Mouse (Mus musculus) liver, embryonic 12.5 days (tissue): Measurements from ENCODE around the gene Trim37. TPM values are rescaled to one million over a fixed set of nuclear protein-coding genes. Genes with fewer than 3 reads are reported as not detected.

Source experiments
- ATAC-seq: fragments of 200-750 bp; cut with Nextera tagmentation; 2 replicates; pipeline ENCODE4 v1.8.0; 2017; ENCODE audit warnings: moderate number of reproducible peaks, mild to moderate bottlenecking, moderate library complexity
- H3K27ac ChIP-seq: fragments of 300-500 bp; sonication (generic); 2 replicates; pipeline ENCODE4 v1.5.1; 2016; ENCODE audit warnings: mild to moderate bottlenecking
- H3K27me3 ChIP-seq: fragments of 300-500 bp; sonication (generic); replicated peaks from 2 replicates; pipeline ENCODE4 v1.6.1; 2016; ENCODE audit warnings: mild to moderate bottlenecking, moderate library complexity
- H3K36me3 ChIP-seq: fragments of 300-500 bp; sonication (generic); 2 replicates; pipeline ENCODE4 v1.6.1; 2016; ENCODE audit warnings: mild to moderate bottlenecking, moderate library complexity
- H3K4me1 ChIP-seq: fragments of 300-500 bp; sonication (generic); 2 replicates; pipeline ENCODE4 v1.6.1; 2016
- H3K4me2 ChIP-seq: fragments of 300-500 bp; sonication (generic); 2 replicates; pipeline ENCODE4 v1.6.1; 2016; ENCODE audit warnings: mild to moderate bottlenecking, moderate library complexity
- H3K4me3 ChIP-seq: fragments of 300-500 bp; sonication (generic); 2 replicates; pipeline ENCODE4 v1.5.1; 2016; ENCODE audit warnings: mild to moderate bottlenecking, moderate library complexity
- H3K9ac ChIP-seq: fragments of 300-500 bp; sonication (generic); 2 replicates; pipeline ENCODE4 v1.6.1; 2016; ENCODE audit warnings: mild to moderate bottlenecking, moderate library complexity
- H3K9me3 ChIP-seq: fragments of 300-500 bp; sonication (generic); replicated peaks from 2 replicates; pipeline ENCODE4 v1.6.1; 2016; ENCODE audit warnings: mild to moderate bottlenecking, moderate library complexity
- WGBS: fragments of 180-500 bp; shearing (Covaris S2); methylation state at CpG from one replicate; pipeline ENCODE4 v1.1.7; 2016; ENCODE audit not compliant: insufficient replicate concordance; 5-methylcytosine and 5-hydroxymethylcytosine counted together
- polyA plus RNA-seq: library from polyadenylated mRNA; unstranded; fragments of >200 nt; fragmentation: Nextera tagmentation; extraction: Ambion mirVana; gene quantifications from 2 replicates; pipeline ENCODE4 v1.2.1, GENCODE M21; 2016

Trim37 gene
- polyA plus RNA-seq, result 35.8 and 37.0 TPM in 2 replicates

- under 1% methylated on average over 74 of the region's 105 CpGs for WGBS
Measured at GRCm38 (mm10) chr11:87126824-87127816, at the start of gene Trim37. Gene Trim37 (plus strand): TSS chr11:87127077.

GRCm38 (mm10) chr11:87083712-87084111, 43.2 kb upstream of the Trim37 start:
- peaks cover 42% of the 10 kb centered on the region for H3K4me1 ChIP-seq
- no peak overlapping the region for H3K4me3 ChIP-seq
- peaks cover 65% of the 10 kb centered on the region for H3K36me3 ChIP-seq
- no peaks in the 10 kb centered on the region for H3K9me3 ChIP-seq
- H3K27me3 ChIP-seq, result no peaks in the 10 kb centered on the region
- 64% methylated on average over 1 of the region's 1 CpGs for WGBS
- no peak for ATAC-seq
- peak overlapping the region; percentile 5; the same call in 1 of the 2 replicates for H3K4me2 ChIP-seq
- H3K9ac ChIP-seq, result no peak overlapping the region
- H3K27ac ChIP-seq, result no peak overlapping the region

More at GRCm38 (mm10) chr11:87126824-87127816, at the start of gene Trim37:
- Histone ChIP-seq H3K9ac (peak within 1 kb of the TSS; percentile 95), H3K36me3 (peaks cover 47% of the 10 kb centered on the region), H3K4me2 (peak within 1 kb of the TSS; percentile 87), H3K27ac (peak within 1 kb of the TSS; percentile 97), H3K4me3 (peak within 1 kb of the TSS; percentile 97), H3K9me3 (no peaks in the 10 kb centered on the region), H3K27me3 (no peaks in the 10 kb centered on the region), H3K4me1 (peaks cover 31% of the 10 kb centered on the region)
- peak; percentile 92 for ATAC-seq

GRCm38 (mm10) chr11:87085461-87085860, 41.4 kb upstream of the Trim37 start:
- 77% methylated on average over 13 of the region's 13 CpGs for WGBS
- peak overlapping the region; percentile 81 for H3K4me2 ChIP-seq
- no peaks in the 10 kb centered on the region for H3K9me3 ChIP-seq
- peak overlapping the region; percentile 86 for H3K4me3 ChIP-seq
- H3K4me1 ChIP-seq, result peaks cover 38% of the 10 kb centered on the region
- H3K27me3 ChIP-seq, result no peaks in the 10 kb centered on the region
- H3K9ac ChIP-seq, result peak overlapping the region; percentile 88
- no peak for ATAC-seq
- no peak overlapping the region for H3K27ac ChIP-seq
- peaks cover 59% of the 10 kb centered on the region for H3K36me3 ChIP-seq

GRCm38 (mm10) chr11:87086290-87086984, 40.4 kb upstream of the Trim37 start, which contains the start of gene Smg8:
Gene Smg8 (minus strand): TSS chr11:87086774.
- H3K36me3 ChIP-seq, result peaks cover 59% of the 10 kb centered on the region
- peak within 1 kb of the TSS; percentile 81 for H3K4me2 ChIP-seq
- peaks cover 38% of the 10 kb centered on the region for H3K4me1 ChIP-seq
- H3K27me3 ChIP-seq, result no peaks in the 10 kb centered on the region
- ATAC-seq, result peak; percentile 89
- WGBS, result under 1% methylated on average over 43 of the region's 43 CpGs
- H3K4me3 ChIP-seq, result peak within 1 kb of the TSS; percentile 86
- H3K9ac ChIP-seq, result peak within 1 kb of the TSS; percentile 88
- no peaks in the 10 kb centered on the region for H3K9me3 ChIP-seq
- H3K27ac ChIP-seq, result peak within 1 kb of the TSS; percentile 75

- H3K27me3 ChIP-seq, result no peaks in the 10 kb centered on the region
- peak; percentile 52; the same call in 1 of the 2 replicates for ATAC-seq
Measured at GRCm38 (mm10) chr11:87087142-87087541, 39.7 kb upstream of the Trim37 start.

GRCm38 (mm10) chr11:87108409-87108754, 18.5 kb upstream of the Trim37 start, which contains the start of gene Prr11:
Gene Prr11 (minus strand): TSS chr11:87108708.
- Histone ChIP-seq H3K9me3 (no peaks in the 10 kb centered on the region), H3K9ac (peak within 1 kb of the TSS; percentile 96), H3K4me1 (peaks cover 28% of the 10 kb centered on the region), H3K27ac (peak within 1 kb of the TSS; percentile 91), H3K4me3 (peak within 1 kb of the TSS; percentile 91), H3K27me3 (no peaks in the 10 kb centered on the region), H3K4me2 (peak within 1 kb of the TSS; percentile 72), H3K36me3 (peaks cover 55% of the 10 kb centered on the region)
- no peak for ATAC-seq
- under 1% methylated on average over 14 of the region's 14 CpGs for WGBS

More at GRCm38 (mm10) chr11:87087142-87087541, 39.7 kb upstream of the Trim37 start:
- WGBS, result 21% methylated on average over 2 of the region's 2 CpGs
- H3K9ac ChIP-seq, result peak overlapping the region; percentile 88
- H3K27ac ChIP-seq, result peak overlapping the region; percentile 75
- H3K4me3 ChIP-seq, result peak overlapping the region; percentile 86
- H3K4me2 ChIP-seq, result peak overlapping the region; percentile 81
- no peaks in the 10 kb centered on the region for H3K9me3 ChIP-seq
- peaks cover 59% of the 10 kb centered on the region for H3K36me3 ChIP-seq
- peaks cover 38% of the 10 kb centered on the region for H3K4me1 ChIP-seq

GRCm38 (mm10) chr11:87108755-87109518, 17.9 kb upstream of the Trim37 start, which contains the start of gene Ska2:
Gene Ska2 (plus strand): TSS chr11:87109234.
- Histone ChIP-seq H3K4me3 (peak within 1 kb of the TSS; percentile 91), H3K9me3 (no peaks in the 10 kb centered on the region), H3K4me1 (peaks cover 28% of the 10 kb centered on the region), H3K4me2 (peak within 1 kb of the TSS; percentile 72), H3K27me3 (no peaks in the 10 kb centered on the region), H3K27ac (peak within 1 kb of the TSS; percentile 91), H3K9ac (peak within 1 kb of the TSS; percentile 96), H3K36me3 (peaks cover 55% of the 10 kb centered on the region)
- under 1% methylated on average over 40 of the region's 40 CpGs for WGBS
- peak; percentile 97 for ATAC-seq

- ATAC-seq, result no peak
- peaks cover 55% of the 10 kb centered on the region for H3K36me3 ChIP-seq
- peak overlapping the region; percentile 72 for H3K4me2 ChIP-seq
- H3K27me3 ChIP-seq, result no peaks in the 10 kb centered on the region
- peak overlapping the region; percentile 96 for H3K9ac ChIP-seq
- no peaks in the 10 kb centered on the region for H3K9me3 ChIP-seq
- H3K27ac ChIP-seq, result peak overlapping the region; percentile 91
- WGBS, result under 1% methylated on average over 42 of the region's 42 CpGs
- peaks cover 28% of the 10 kb centered on the region for H3K4me1 ChIP-seq
- H3K4me3 ChIP-seq, result peak overlapping the region; percentile 91
Measured at GRCm38 (mm10) chr11:87109519-87110171, 17.2 kb upstream of the Trim37 start.

GRCm38 (mm10) chr11:87110172-87110909, 16.5 kb upstream of the Trim37 start:
- H3K27ac ChIP-seq, result peak overlapping the region; percentile 91
- H3K9me3 ChIP-seq, result no peaks in the 10 kb centered on the region
- peak overlapping the region; percentile 91 for H3K4me3 ChIP-seq
- H3K27me3 ChIP-seq, result no peaks in the 10 kb centered on the region
- ATAC-seq, result no peak
- peaks cover 55% of the 10 kb centered on the region for H3K36me3 ChIP-seq
- WGBS, result 6% methylated on average over 9 of the region's 9 CpGs
- H3K4me1 ChIP-seq, result peaks cover 28% of the 10 kb centered on the region
- peak overlapping the region; percentile 72 for H3K4me2 ChIP-seq
- peak overlapping the region; percentile 96 for H3K9ac ChIP-seq

GRCm38 (mm10) chr11:87121864-87122263, 5.0 kb upstream of the Trim37 start:
- no peak overlapping the region for H3K9ac ChIP-seq

More at GRCm38 (mm10) chr11:87121864-87122263, 5.0 kb upstream of the Trim37 start:
- ATAC-seq, result no peak
- WGBS, result 71% methylated on average over 8 of the region's 8 CpGs
- Histone ChIP-seq H3K4me3 (no peak overlapping the region), H3K4me2 (no peak overlapping the region), H3K36me3 (peaks cover 73% of the 10 kb centered on the region), H3K27ac (no peak overlapping the region), H3K4me1 (peaks cover 16% of the 10 kb centered on the region), H3K27me3 (no peaks in the 10 kb centered on the region), H3K9me3 (no peaks in the 10 kb centered on the region)
